Mouse (Mus musculus) neutrophil, adult 83 days (primary cell): ENCODE data around the gene Gm28539. TPM values are rescaled to one million over a fixed set of nuclear protein-coding genes. Genes with fewer than 3 reads are reported as not detected.

Source experiments
- total RNA-seq, 2 experiments: library from RNA; stranded (reverse); gene quantifications; one replicate each; pipeline ENCODE4 v1.2.4; 2023

The Gm28539 gene
- total RNA-seq = 1 to 10 TPM; 7.1 to 8.4 TPM

DNA sequence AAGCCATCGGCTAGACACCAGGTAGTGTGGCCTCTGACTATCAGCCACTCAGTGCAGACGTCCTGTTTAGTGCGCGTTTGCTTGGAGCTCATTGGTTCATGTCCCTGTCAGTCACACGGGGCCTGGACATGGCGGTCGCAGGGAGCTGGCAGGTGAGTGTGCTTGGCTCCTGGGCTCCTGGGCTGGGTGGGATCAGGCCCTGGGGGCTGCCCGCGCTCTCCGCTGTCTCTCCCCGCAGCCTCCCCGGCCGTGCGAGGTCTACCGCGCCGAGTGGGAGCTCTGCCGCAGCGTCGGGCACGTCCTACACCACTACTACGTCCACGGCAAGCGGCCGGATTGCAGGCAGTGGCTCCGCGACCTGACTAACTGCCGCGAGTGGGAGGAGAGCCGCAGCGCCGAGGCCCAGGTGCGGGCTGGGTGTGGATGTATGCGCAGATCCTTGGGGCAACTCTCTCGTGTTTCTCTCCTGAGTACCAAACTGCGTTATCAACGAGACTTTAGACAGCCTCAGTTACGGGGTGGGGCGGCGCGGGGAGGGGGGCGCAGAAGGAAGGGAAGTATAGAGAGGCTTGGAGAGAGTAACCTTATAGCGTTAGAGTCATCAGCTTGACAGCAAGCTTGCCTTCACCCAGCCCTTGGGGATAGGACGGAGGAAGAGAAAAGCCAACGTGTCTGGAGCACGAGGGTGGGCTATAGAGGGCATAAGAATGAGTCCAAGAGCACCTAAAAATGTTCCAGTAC lies at the start of gene Gm28539, which contains the start of gene 2510002D24Rik:
TSS of gene Gm28539 (plus strand) at position 117 of the 741 bp plus-strand sequence.
TSS of gene 2510002D24Rik (plus strand) at position 111 of the 741 bp plus-strand sequence.

DNA sequence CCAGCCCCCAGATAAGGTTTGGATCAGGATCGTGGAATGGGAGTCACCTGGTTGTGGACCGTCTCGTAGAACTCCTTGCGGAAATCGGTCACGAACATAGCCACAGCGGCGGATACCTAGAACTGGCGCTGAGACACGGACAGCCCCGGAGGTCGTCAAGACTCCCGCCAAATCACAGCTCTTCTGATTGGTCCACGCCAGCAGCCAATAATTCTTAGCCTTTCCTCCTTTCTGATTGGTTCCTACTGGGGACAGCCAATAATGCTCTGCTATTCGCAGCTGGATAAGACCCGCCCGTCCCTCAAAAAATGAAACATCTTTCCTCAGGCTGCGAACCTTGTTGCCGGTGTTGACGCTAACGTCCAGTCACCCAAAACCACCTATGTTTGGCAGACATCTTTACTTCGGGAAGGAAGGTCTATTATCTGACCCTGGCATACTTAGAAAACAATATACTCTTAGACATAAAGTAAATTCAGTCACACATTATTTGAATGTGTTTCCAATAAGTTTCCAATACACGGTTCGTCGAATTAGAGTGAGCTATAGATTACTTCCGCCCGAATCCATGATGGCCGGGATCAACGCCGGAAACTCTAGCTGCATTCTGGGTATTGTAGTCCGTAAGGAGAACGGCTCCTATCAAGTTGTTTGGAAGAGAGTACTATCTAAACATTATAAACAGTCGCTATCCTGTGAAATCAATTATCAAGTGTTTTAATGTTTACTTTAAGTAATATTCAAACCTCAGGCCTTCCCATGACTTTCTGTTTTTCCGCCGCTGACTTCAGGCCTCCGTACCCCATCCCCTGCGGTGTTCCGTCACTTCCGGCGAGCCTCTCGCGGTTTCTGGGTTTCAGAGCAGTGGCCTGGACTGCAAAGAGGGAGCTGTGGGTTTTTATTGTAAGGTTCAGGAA lies 24.7 kb upstream of the Gm28539 start, which contains the start of the genes Ufd1 and Cdc45:
TSS of gene Ufd1 (plus strand) at position 312 of the 917 bp plus-strand sequence.
TSS of gene Cdc45 (minus strand) at position 520 of the 917 bp plus-strand sequence.

DNA sequence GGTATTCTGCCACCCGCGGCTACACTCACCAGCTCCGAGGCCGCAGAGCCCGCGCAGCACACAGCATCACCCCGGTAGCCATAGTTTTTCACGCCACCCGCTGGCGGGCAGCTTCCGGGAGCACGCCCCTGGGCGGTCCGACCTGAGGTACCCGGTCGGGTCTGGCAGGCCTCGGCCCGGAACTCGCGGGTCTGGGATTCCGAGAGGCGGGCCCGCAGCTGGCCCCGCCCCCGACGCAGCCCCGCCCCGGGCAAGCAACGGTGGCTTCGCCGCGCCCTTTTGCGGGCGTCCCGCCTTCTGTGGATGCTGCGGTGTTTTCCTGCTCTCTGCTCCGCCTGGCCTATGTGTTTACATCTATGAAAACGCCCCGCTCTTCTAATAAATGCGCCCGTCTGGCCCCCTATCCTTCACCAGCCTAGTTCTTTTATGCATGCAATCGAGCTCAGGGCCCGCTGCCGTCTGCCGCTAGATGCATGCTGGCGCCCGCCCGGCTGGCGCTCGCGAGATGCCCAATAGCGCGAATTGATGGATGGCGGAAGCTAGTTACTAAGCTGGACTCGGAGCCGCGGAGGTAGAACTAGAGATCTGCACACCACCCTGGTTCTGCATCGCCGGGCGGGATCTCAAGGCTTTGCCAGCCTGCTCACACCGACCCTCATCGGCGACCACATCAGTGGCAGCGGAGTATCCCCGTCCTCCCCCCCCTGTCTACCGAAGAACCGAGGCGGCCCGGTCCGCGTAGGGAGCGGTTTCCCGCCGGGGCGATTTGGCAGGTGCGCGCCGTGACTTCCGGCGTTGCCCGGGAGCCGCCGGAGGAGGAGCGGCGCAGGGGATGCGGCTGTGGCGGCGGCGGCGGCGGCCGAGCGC lies 40.3 kb downstream of the Gm28539 start, which contains the start of the genes Mrpl40 and Hira:
TSS of gene Mrpl40 (minus strand) at position 421 of the 867 bp plus-strand sequence.
TSS of gene Hira (plus strand) at position 596 of the 867 bp plus-strand sequence.

Other genes with a start within 250 kb of the Gm28539 start
- gene Tbx1, start 245.9 kb upstream of the Gm28539 start, total RNA-seq = not detected
- under 1 TPM in 1 of 2 experiments, not detected in 1; 0.85 TPM for gene Gp1bb, start 214.2 kb upstream of the Gm28539 start, total RNA-seq
- 10 to 100 TPM; 62.3 to 64.3 TPM for gene Gm49601, start 210.2 kb upstream of the Gm28539 start, total RNA-seq
- 100 to 1,000 TPM; 177 to 200 TPM for gene Sept5, start 206.6 kb upstream of the Gm28539 start, total RNA-seq
- not detected for gene Cldn5, start 59.7 kb upstream of the Gm28539 start, total RNA-seq
- 10 to 100 TPM; 59.3 to 62.7 TPM for gene Ufd1, start 24.8 kb upstream of the Gm28539 start, total RNA-seq
- 10 to 100 TPM; 39.0 to 45.8 TPM for gene Cdc45, start 24.6 kb upstream of the Gm28539 start, total RNA-seq
- gene 2510002D24Rik, start within 50 bp of the Gm28539 start, total RNA-seq = 1 to 10 TPM; 5.5 to 8.0 TPM
- 10 to 100 TPM; 26.1 to 26.7 TPM for gene Mrpl40, start 40.3 kb downstream of the Gm28539 start, total RNA-seq
- gene Hira, start 40.5 kb downstream of the Gm28539 start, total RNA-seq = 10 to 100 TPM; 53.0 to 58.3 TPM